Mouse (Mus musculus) embryonic fibroblast, embryonic 13.5 days (primary cell): ENCODE measurements at regions not wholly inside any gene's neighbourhood (a gene's known extent, or its start where the extent isn't known, plus 50 kb on each side); places are given as distances from the start of the nearest gene placed in this dataset.
"Not testable (repeated sequence)": the region's sequence is repeated elsewhere in the genome, so short reads cannot be mapped to it uniquely, and the experiment has no call there.

Source experiments
- H3K27ac ChIP-seq: 2 replicates; pipeline ENCODE4 v1.5.1; 2012; ENCODE audit warnings: low read length, control low read depth, inconsistent platforms; ENCODE audit not compliant: insufficient read depth
- H3K4me1 ChIP-seq: 2 replicates; pipeline ENCODE4 v1.6.1; 2011; ENCODE audit warnings: low read length; ENCODE audit not compliant: control insufficient read depth, insufficient read depth
- H3K4me3 ChIP-seq: 2 replicates; pipeline ENCODE4 v1.5.1; 2011; ENCODE audit warnings: mild to moderate bottlenecking, control low read depth, low read length; ENCODE audit not compliant: insufficient read depth
- CTCF ChIP-seq: IDR thresholded peaks from 2 replicates; pipeline ENCODE4 v1.5.1; 2011; ENCODE audit warnings: mild to moderate bottlenecking, control low read depth, low read length, moderate library complexity, borderline replicate concordance; ENCODE audit not compliant: insufficient read depth
- POLR2A ChIP-seq: IDR thresholded peaks from 2 replicates; pipeline ENCODE4 v1.6.1; 2011; ENCODE audit warnings: low read depth, mild to moderate bottlenecking, control low read depth, low read length, moderate library complexity

DNA sequence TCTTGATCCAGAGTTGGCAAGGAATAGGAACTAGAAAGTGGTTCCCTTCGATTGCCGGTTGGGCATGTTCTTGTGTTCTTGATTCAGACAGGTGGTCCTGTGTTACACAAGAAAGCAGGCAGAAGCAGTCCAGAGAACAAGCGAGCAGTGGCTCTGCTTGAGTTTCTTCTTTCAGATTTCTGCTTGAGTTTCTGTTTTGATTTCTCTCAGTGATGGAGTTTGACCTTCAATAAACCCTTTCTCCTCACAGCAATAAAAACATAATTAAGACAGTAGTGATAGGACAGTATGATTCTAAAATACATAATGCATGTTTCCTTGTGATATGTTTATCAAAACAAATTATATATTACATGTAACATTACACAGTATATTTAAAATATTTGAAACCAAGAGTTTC is 59.1 kb downstream of the Klf6 start:
- TF ChIP-seq CTCF, result no peak
- TF ChIP-seq POLR2A, result no peak
- no peak overlapping the region for H3K27ac ChIP-seq

DNA sequence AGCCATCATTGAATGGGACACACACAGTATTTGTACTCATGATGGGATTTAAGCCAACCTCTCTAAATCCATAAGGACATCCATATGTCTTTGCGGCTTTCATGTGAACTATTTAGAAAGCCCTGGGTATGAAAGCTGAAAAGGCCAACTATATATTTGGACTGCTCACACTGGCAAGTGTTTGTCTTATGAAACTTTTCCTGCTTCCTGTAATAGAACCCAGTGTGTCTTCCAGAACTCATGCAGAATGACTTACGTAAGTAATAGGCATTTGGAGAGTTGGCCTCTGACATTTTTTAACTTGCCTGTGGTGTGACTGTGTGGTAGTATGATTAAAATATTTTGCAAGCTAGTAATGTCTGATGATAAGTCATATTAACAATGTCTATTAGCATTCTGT is 70.2 kb downstream of the Klf6 start:
- no peak for TF ChIP-seq CTCF
- no peak for TF ChIP-seq POLR2A
- Histone ChIP-seq H3K4me3 (no peak overlapping the region), H3K27ac (peak overlapping the region; percentile 34), H3K4me1 (no peaks in the 10 kb centered on the region)

More for the DNA sequence above, 59.1 kb downstream of the Klf6 start:
- Histone ChIP-seq H3K4me3 (no peak overlapping the region), H3K4me1 (no peaks in the 10 kb centered on the region)

DNA sequence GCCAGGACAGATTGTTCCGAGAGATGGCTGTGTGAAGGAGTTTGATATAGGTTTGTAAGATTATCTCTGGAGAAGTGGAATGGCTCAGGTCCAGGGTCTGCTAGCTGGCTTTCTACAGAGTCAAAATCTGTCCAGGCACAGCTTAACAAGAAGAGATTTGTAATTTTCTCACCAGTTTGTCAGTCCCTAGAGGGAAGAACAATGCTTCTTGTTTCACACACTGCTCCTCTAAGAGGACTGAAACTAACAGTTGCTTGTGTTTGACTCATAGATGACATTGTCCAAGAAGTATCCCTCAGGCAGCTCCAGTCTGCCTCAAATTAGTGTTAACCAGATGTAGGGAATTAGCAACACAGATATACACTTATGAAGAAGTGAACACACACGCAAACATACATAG is 76.2 kb downstream of the Klf6 start:
- TF ChIP-seq POLR2A, result no peak
- no peak for TF ChIP-seq CTCF
- H3K4me1 ChIP-seq, result peaks cover 9% of the 10 kb centered on the region; the same call in 1 of the 2 replicates
- peak overlapping the region; percentile 62 for H3K27ac ChIP-seq
- H3K4me3 ChIP-seq, result no peak overlapping the region

DNA sequence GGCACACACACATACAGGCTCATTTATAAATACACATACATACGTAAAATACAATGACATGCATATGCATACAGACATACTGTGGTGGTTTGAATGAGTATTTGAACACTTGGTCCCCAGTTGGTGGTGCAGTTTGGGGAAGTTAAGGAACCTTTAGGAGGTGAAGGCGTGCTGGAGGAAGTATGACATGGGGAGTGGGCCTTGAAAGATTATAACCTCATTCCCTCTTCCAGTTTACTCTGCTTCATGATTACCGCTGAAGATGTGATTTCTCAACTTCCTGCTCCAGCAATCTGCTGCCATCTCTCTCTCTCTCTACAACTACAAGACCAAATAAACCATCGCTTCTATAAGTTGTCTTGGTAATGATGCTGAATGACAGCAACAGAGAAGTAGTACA is 76.7 kb downstream of the Klf6 start:
- Histone ChIP-seq H3K27ac (peak overlapping the region; percentile 11; the same call in 1 of the 2 replicates), H3K4me3 (no peak overlapping the region), H3K4me1 (peaks cover 9% of the 10 kb centered on the region; the same call in 1 of the 2 replicates)
- TF ChIP-seq POLR2A (no peak), CTCF (no peak)

DNA sequence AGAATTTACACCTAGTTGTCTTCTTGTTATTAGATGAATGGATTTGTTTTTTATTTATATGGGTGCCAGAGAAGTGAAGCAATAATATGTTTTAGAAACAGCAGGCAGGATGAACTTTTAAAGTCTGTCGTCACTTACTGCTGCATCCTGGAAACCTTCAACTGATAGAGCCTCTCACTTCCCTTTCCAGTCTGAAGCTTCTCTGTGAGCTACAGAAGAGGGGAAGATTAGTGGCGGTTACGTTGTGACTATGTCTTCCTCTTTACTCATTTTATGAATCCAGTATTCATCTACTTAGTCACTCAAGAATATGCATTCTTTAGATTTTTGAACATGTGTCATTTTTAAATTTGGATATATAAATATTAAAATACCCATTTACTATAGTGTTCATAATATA is 78.1 kb downstream of the Klf6 start:
- TF ChIP-seq POLR2A (no peak), CTCF (no peak)
- Histone ChIP-seq H3K27ac (peak overlapping the region; percentile 26; the same call in 1 of the 2 replicates), H3K4me1 (peaks cover 9% of the 10 kb centered on the region; the same call in 1 of the 2 replicates), H3K4me3 (no peak overlapping the region)

DNA sequence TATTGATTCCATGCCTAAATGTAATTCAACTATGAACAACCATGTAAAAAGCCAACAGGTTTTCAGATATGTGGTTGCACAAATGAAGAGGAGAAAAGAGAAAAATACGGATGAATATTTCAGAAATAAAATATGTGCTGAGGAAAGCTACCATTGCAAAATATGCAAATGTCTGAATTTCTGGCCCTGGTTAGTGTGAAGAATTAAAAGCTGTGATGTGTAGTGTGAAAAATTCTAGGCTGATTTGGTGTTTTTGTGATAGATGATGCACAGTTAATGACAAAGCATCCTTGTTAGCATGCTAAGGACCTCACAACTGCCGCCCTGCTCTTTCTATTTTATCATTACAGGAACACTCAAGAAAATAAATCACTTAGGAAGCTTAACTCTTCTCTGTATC is 91.6 kb downstream of the Klf6 start:
- no peaks in the 10 kb centered on the region for H3K4me1 ChIP-seq
- TF ChIP-seq CTCF (no peak), POLR2A (no peak)
- no peak overlapping the region for H3K4me3 ChIP-seq
- H3K27ac ChIP-seq, result no peak overlapping the region

DNA sequence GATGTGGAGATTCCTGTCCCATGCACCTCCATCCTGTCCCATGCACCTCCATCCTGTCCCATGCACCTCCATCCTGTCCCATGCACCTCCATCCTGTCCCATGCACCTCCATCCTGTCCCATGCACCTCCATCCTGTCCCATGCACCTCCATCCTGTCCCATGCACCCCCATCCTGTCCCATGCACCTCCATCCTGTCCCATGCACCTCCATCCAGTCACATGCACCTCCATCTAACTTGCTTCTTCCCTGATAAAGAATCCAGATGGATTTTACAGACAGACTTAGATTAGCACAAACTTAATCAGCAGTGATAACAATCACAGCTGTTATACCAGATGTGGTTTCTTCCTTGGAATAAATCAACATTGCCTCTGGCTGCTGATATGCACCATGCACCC is 93.8 kb downstream of the Klf6 start:
- not testable (repeated sequence) for H3K4me3 ChIP-seq, H3K27ac ChIP-seq, H3K4me1 ChIP-seq

DNA sequence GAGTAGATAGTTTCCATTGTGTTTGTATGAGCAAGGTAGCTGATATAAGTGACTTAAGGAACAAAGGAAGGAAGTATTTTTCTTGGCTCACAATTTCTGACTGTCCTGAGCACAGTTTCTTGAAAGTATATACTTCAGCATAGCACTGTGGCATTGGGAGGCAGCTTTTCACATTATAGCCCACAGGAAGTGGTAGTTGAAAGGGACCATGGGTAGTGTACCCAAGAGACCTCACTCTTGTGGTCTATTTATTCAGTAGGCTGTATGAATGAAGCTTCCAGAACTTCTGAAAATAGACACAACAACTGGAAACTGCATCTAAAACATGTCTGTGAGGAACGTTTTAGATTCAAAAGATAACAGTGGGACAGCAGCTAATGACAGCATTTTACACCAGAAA is 94.9 kb downstream of the Klf6 start:
- Histone ChIP-seq H3K4me1 (no peaks in the 10 kb centered on the region), H3K4me3 (no peak overlapping the region), H3K27ac (no peak overlapping the region)
- TF ChIP-seq POLR2A, result no peak
- no peak for TF ChIP-seq CTCF

DNA sequence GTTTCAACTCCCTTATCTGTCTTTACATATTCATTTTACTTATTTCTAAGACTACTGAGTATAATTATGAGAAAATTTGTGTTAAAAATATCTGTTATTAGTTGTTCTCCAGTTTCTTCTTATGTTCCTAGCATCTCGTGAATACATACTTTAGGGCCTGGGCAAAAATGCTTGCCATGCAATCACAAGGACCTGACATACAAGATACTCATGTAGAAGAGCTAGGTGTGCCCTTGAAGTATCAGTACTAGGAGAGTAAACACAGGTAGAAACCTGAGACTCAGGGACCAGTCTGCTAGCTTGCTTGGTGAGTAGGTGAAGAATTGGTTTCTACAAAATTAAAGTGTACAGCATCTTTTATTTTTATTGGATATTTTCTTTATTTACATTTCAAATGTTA is 101.7 kb downstream of the Klf6 start:
- H3K27ac ChIP-seq, result no peak overlapping the region
- no peak overlapping the region for H3K4me3 ChIP-seq
- TF ChIP-seq POLR2A (no peak), CTCF (no peak)
- H3K4me1 ChIP-seq, result no peaks in the 10 kb centered on the region

DNA sequence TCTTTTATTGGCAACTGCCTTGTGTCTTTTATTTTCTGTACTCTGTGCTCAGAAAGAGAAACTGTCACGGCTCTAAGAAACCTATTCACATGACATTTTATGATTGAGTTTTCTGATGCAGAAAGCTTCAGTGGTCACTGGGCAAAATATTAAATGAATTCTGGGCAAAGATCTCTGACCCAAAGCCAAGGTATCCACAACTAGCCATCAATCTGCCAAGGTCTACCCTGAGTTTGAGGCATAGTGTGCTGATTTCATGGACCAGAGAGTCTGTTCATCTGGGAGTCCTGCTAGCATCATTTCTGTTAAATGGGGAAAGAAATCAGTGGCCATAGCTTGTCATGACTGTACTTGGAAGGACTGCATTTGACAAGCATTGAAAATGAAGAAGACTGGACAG is 103.3 kb downstream of the Klf6 start:
- no peak for TF ChIP-seq CTCF
- no peak for TF ChIP-seq POLR2A

DNA sequence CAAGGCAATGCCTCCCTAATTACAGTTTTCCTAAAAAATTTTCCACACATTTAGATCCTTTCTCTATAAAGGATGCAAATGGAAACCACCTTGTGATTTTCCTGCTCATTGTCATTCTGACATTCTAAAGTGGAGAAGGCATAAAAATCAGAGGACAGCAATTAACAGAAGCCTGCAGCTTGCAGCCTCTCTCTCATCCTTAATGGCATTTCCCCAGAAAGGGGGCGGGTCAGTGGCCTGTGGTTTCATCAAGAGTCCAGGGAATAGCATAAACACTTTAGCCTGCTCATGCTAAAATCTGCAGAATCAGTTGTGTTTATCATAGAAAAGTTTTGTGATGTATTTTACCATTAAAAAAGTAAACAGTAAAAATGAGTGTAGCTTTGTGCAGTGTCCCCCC is 117.3 kb downstream of the Klf6 start:
- no peak for TF ChIP-seq CTCF
- TF ChIP-seq POLR2A, result no peak
- no peak overlapping the region for H3K4me3 ChIP-seq
- H3K4me1 ChIP-seq, result no peaks in the 10 kb centered on the region
- no peak overlapping the region for H3K27ac ChIP-seq

More for the DNA sequence above, 103.3 kb downstream of the Klf6 start:
- no peak overlapping the region for H3K4me3 ChIP-seq
- no peak overlapping the region for H3K27ac ChIP-seq
- H3K4me1 ChIP-seq, result no peaks in the 10 kb centered on the region
